Mouse (Mus musculus) E14TG2a.4 (cell line): Measurements from ENCODE around the gene Jam3.

ENCODE experiments used
- H3K27me3 ChIP-seq: 2 replicates; pipeline ENCODE4 v1.6.1; 2014; ENCODE audit warnings: low read length, control low read depth; ENCODE audit not compliant: insufficient read depth
- H3K36me3 ChIP-seq: 2 replicates; pipeline ENCODE4 v1.6.1; 2014; ENCODE audit warnings: low read length, control low read depth; ENCODE audit not compliant: insufficient read depth
- H3K4me1 ChIP-seq: replicated peaks from 2 replicates; pipeline ENCODE4 v1.6.1; 2014; ENCODE audit warnings: low read depth, low read length, control low read depth
- H3K4me3 ChIP-seq: replicated peaks from 2 replicates; pipeline ENCODE4 v1.5.1; 2014; ENCODE audit warnings: mild to moderate bottlenecking, low read length
- H3K9me3 ChIP-seq: 2 replicates; pipeline ENCODE4 v1.6.1; 2014; ENCODE audit warnings: low read length, control low read depth
- CTCF ChIP-seq: conservative IDR thresholded peaks from 2 replicates; pipeline ENCODE4 v1.5.1; 2014; ENCODE audit warnings: low read length
- NANOG ChIP-seq: IDR thresholded peaks from 2 replicates; pipeline ENCODE4 v1.6.1; 2014; ENCODE audit warnings: borderline replicate concordance, low read length, mixed read lengths
- POU5F1 ChIP-seq: IDR thresholded peaks from 2 replicates; pipeline ENCODE4 v1.6.1; 2014; ENCODE audit warnings: low read length, borderline replicate concordance

Jam3 gene

GRCm38 (mm10) chr9:27154763-27155530 is at the start of gene Jam3:
Gene Jam3 (minus strand): TSS chr9:27155421.
- Histone ChIP-seq H3K27me3 (peaks cover 27% of the 10 kb centered on the region), H3K36me3 (no peaks in the 10 kb centered on the region), H3K4me3 (peak within 1 kb of the TSS; percentile 87), H3K9me3 (no peaks in the 10 kb centered on the region), H3K4me1 (peaks cover 10% of the 10 kb centered on the region)
- no peak for TF ChIP-seq CTCF
- no peak for TF ChIP-seq NANOG

DNA sequence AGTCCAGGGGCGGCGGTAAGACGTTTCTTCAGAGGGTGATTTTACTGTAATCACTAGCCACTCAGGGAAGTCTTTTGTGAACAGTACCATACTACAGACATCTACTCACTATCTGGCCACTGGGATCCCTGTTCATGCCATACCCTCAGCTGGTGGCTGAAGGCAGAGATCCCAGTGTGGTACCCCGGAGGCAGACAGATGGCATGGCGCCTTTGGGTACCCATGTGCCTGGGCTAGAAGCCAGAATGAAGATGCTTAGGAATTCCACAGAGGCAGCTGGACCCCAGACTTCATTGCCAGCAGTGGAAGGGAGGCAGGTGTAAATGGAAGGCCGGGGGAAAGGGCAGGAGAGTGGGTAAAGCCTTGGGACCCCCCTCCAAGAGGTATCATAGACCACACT is 49.0 kb upstream of the Jam3 start:
- Histone ChIP-seq H3K9me3 (no peaks in the 10 kb centered on the region), H3K36me3 (no peaks in the 10 kb centered on the region), H3K4me1 (peaks cover 7% of the 10 kb centered on the region), H3K4me3 (no peak overlapping the region), H3K27me3 (0 out of 2 replicates have a peak, but pooled peaks cover 5% of the 10 kb centered on the region)
- TF ChIP-seq POU5F1 (no peak), CTCF (no peak), NANOG (no peak)

DNA sequence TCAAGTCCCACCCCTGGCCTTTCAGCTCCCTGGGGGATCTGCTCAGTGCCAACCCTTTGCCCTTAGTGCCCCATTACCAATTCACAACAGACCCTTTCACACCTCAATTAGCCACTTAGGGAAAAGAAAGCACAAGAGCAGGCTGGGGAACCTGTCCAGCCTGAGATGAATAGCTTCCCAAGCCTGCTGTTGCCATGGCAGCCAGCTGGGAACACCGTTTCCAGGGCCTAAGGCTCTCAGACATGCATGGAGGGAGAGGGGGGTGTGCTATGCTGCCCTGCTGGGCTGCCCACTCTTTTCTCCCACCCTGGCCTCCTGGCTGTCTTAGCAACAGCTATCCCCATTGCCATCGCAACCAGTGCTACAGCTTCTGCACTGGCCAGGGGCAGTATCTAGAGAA is 47.9 kb upstream of the Jam3 start:
- no peaks in the 10 kb centered on the region for H3K36me3 ChIP-seq
- H3K27me3 ChIP-seq = 0 out of 2 replicates have a peak, but pooled peaks cover 3% of the 10 kb centered on the region
- TF ChIP-seq CTCF = no peak
- TF ChIP-seq NANOG = 0 out of 2 replicates have a peak, but pooled peaks have one; percentile 18
- TF ChIP-seq POU5F1 = no peak
- no peaks in the 10 kb centered on the region for H3K9me3 ChIP-seq
- H3K4me1 ChIP-seq = peaks cover 7% of the 10 kb centered on the region
- H3K4me3 ChIP-seq = no peak overlapping the region

GRCm38 (mm10) chr9:27201472-27202219 is 46.4 kb upstream of the Jam3 start:
- Histone ChIP-seq H3K9me3 (no peaks in the 10 kb centered on the region), H3K4me1 (peaks cover 9% of the 10 kb centered on the region), H3K36me3 (no peaks in the 10 kb centered on the region), H3K27me3 (0 out of 2 replicates have a peak, but pooled peaks cover 3% of the 10 kb centered on the region), H3K4me3 (no peak overlapping the region)
- TF ChIP-seq NANOG (no peak), POU5F1 (no peak), CTCF (no peak)

GRCm38 (mm10) chr9:27193592-27194080 is 38.4 kb upstream of the Jam3 start:
- no peaks in the 10 kb centered on the region for H3K36me3 ChIP-seq
- H3K27me3 ChIP-seq = peaks cover 6% of the 10 kb centered on the region
- H3K4me3 ChIP-seq = no peak overlapping the region
- H3K4me1 ChIP-seq = peaks cover 36% of the 10 kb centered on the region
- TF ChIP-seq NANOG (no peak), POU5F1 (no peak), CTCF (no peak)
- H3K9me3 ChIP-seq = no peaks in the 10 kb centered on the region

GRCm38 (mm10) chr9:27192761-27193591 is 37.8 kb upstream of the Jam3 start:
- TF ChIP-seq POU5F1 = no peak
- no peak for TF ChIP-seq NANOG
- no peak for TF ChIP-seq CTCF
- Histone ChIP-seq H3K9me3 (no peaks in the 10 kb centered on the region), H3K27me3 (peaks cover 6% of the 10 kb centered on the region), H3K4me3 (no peak overlapping the region), H3K36me3 (no peaks in the 10 kb centered on the region), H3K4me1 (peaks cover 36% of the 10 kb centered on the region)

GRCm38 (mm10) chr9:27192001-27192760 is 37.0 kb upstream of the Jam3 start:
- Histone ChIP-seq H3K36me3 (no peaks in the 10 kb centered on the region), H3K27me3 (peaks cover 10% of the 10 kb centered on the region), H3K4me1 (peaks cover 36% of the 10 kb centered on the region), H3K4me3 (peak overlapping the region; percentile 62), H3K9me3 (no peaks in the 10 kb centered on the region)
- TF ChIP-seq CTCF (no peak), POU5F1 (no peak), NANOG (no peak)
